Comparison of ENCODE assay signal across 17 mouse cellular contexts in the genomic region with DNA sequence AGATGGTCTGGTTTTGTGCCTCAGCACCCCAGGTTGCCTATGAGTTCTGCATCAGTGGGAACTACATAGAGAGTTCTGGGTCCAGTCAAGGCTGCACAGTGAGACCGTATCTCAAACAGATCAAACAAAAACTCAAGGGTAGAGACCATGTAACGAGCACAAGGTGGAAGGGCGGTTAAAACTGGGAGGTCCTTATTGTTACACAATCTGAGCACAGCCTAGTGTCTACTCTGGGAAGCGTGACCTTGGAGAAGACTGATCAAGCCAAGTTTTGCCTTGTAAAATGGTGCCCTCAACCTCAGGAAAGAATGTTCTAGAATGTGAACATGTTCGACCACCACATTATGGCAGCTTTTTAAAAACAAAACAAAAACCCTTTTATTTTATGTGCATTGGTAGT. TPM values are rescaled to one million over a fixed set of nuclear protein-coding genes. Genes with fewer than 3 reads are reported as not detected.
"Had no signal": no experiment of that assay in that cellular context is flagged by ENCODE, and none has a peak within 500 bp of the region (broad histone marks: within the 10 kb centered on the region; RNA-seq: fewer than 3 reads in every experiment).

No protein-coding gene starts in this region.

- H3K9me3 ChIP-seq: liver, embryonic 15.5 days; lung, embryonic 15.5 days; neural tube, embryonic 12.5 days; stomach, embryonic 15.5 days had no signal

- H3K27me3 ChIP-seq: liver, embryonic 15.5 days; lung, embryonic 15.5 days; neural tube, embryonic 12.5 days; stomach, embryonic 15.5 days had no signal

- DNase-seq: liver; lung, adult 2 months; lung, postnatal 14 days; lung, postnatal 36 days; midbrain, embryonic 14.5 days; right cerebral cortex, postnatal 14 days; thymus, adult 2 months; thymus, postnatal 25 days; thymus, postnatal 4 days had no signal

- H3K9ac ChIP-seq: liver, embryonic 15.5 days; lung, embryonic 15.5 days; neural tube, embryonic 12.5 days; stomach, embryonic 15.5 days had no signal

- H3K4me3 ChIP-seq: liver, embryonic 15.5 days; lung, embryonic 15.5 days; megakaryocyte, embryonic 14.5 days; neural tube, embryonic 12.5 days; stomach, embryonic 15.5 days had no signal

- H3K4me2 ChIP-seq: liver, embryonic 15.5 days; lung, embryonic 15.5 days; neural tube, embryonic 12.5 days; stomach, embryonic 15.5 days had no signal

- ATAC-seq: lung, postnatal 0 days had no signal

- H3K4me1 ChIP-seq: liver, embryonic 15.5 days; lung, embryonic 15.5 days; megakaryocyte, embryonic 14.5 days; neural tube, embryonic 12.5 days; stomach, embryonic 15.5 days had no signal

- H3K27ac ChIP-seq: liver, embryonic 15.5 days; lung, embryonic 15.5 days; macrophage; neural tube, embryonic 12.5 days; stomach, embryonic 15.5 days; stomach, postnatal 0 days had no signal

- H3K36me3 ChIP-seq: liver, embryonic 15.5 days; lung, embryonic 15.5 days; neural tube, embryonic 12.5 days; stomach, embryonic 15.5 days had no signal

RNA-seq across cellular contexts. Expression of gene Nr5a2, which starts 12.8 kb away (rescaled TPM):
- polyA plus RNA-seq: macrophage had no signal
